Mouse (Mus musculus) kidney, adult 2 months (tissue): ENCODE data around the gene Sqor.

ENCODE experiments used
- CTCF ChIP-seq: fragments of 200-500 bp; conservative IDR thresholded peaks from 2 replicates; pipeline ENCODE4 v1.5.1; 2011; ENCODE audit warnings: low read depth, mild to moderate bottlenecking, control low read depth, low read length, moderate library complexity, mixed read lengths; ENCODE audit not compliant: insufficient read depth, insufficient read length
- POLR2A ChIP-seq: fragments of 200-500 bp; IDR thresholded peaks from one replicate; pipeline ENCODE4 v1.6.1; 2011; ENCODE audit warnings: low read depth, low read length, control low read depth

- TF ChIP-seq CTCF: no peak
- no peak for TF ChIP-seq POLR2A
These were observed 11.8 kb downstream of the Sqor start for GRCm38 (mm10) chr2:122776823-122777222.
